Mouse (Mus musculus) testis, adult 2 months (tissue): Measurements from ENCODE around the gene Cdc42ep3. TPM values are rescaled to one million over a fixed set of nuclear protein-coding genes. Genes with fewer than 3 reads are reported as not detected.

Experiments
- H3K27ac ChIP-seq: fragments of 200-500 bp; 2 replicates; pipeline ENCODE4 v1.5.1; 2012; ENCODE audit warnings: low read depth, low read length; ENCODE audit not compliant: control insufficient read depth, insufficient read depth
- H3K27me3 ChIP-seq: fragments of 200-500 bp; 2 replicates; pipeline ENCODE4 v1.6.1; 2012; ENCODE audit warnings: mild to moderate bottlenecking, low read length, moderate library complexity; ENCODE audit not compliant: control insufficient read depth, insufficient read depth
- H3K36me3 ChIP-seq: fragments of 200-500 bp; 2 replicates; pipeline ENCODE4 v1.6.1; 2012; ENCODE audit warnings: mild to moderate bottlenecking, low read length; ENCODE audit not compliant: control insufficient read depth, insufficient read depth
- H3K4me1 ChIP-seq: fragments of 200-500 bp; 2 replicates; pipeline ENCODE4 v1.6.1; 2012; ENCODE audit warnings: low read length; ENCODE audit not compliant: control insufficient read depth, insufficient read depth
- H3K4me3 ChIP-seq: fragments of 200-500 bp; 2 replicates; pipeline ENCODE4 v1.5.1; 2012; ENCODE audit warnings: low read depth, mild to moderate bottlenecking, low read length, moderate library complexity, mixed read lengths; ENCODE audit not compliant: control insufficient read depth
- CTCF ChIP-seq: fragments of 200-500 bp; IDR thresholded peaks from 2 replicates; pipeline ENCODE4 v1.5.1; 2012; ENCODE audit warnings: low read depth, mild to moderate bottlenecking, inconsistent platforms, low read length, moderate library complexity; ENCODE audit not compliant: control insufficient read depth, insufficient read depth, insufficient replicate concordance
- POLR2A ChIP-seq: fragments of 200-500 bp; IDR thresholded peaks from 2 replicates; pipeline ENCODE4 v1.6.1; 2012; ENCODE audit warnings: low read depth, mild to moderate bottlenecking, inconsistent platforms, low read length, moderate library complexity; ENCODE audit not compliant: control insufficient read depth
- polyA plus RNA-seq: library from polyadenylated mRNA; depleted of rRNA; stranded (reverse); fragments of >200 nt; gene quantifications from 2 replicates; pipeline ENCODE4 v1.2.3, GENCODE M21; 2012

Gene Cdc42ep3
- polyA plus RNA-seq, 1 experiment = 73.1 TPM

DNA sequence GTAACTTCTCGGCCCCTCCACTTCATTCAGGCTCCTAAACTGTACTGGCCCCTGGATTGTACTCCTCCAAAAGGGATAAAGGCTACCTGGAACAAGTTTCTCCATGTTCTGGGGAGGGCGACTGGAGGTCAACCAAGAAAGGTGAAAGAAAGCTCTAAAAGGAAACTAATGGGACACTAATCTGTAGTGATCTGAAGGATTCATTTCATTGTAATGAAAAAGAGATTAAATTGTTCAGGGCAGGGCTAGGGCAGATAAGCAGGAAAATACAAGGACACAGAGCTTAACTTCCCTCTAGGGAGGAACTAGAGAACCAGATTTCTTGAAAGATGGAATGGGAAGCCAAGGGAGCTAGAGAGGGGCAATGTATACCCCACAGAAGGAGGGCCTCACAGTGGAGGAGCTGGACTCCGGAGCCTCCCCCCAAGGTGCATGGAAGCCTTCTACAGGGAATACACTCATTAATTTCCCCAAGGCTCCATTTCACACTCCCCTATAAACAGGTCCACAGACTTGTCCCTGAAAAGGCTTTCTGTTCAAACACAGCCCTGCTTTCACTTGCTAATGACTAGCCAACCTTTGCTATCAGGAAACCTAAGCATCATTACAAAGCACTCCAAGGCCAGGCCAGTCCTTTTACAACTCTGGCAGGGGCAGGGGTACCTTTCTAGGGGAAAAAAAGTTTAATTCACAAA is 12.1 kb downstream of the Cdc42ep3 start:
- H3K4me1 ChIP-seq = peaks cover 7% of the 10 kb centered on the region
- H3K27me3 ChIP-seq = no peaks in the 10 kb centered on the region
- TF ChIP-seq CTCF = no peak
- TF ChIP-seq POLR2A = no peak
- H3K36me3 ChIP-seq = no peaks in the 10 kb centered on the region; the same call in 1 of the 2 replicates
- no peak overlapping the region for H3K4me3 ChIP-seq
- no peak overlapping the region for H3K27ac ChIP-seq

DNA sequence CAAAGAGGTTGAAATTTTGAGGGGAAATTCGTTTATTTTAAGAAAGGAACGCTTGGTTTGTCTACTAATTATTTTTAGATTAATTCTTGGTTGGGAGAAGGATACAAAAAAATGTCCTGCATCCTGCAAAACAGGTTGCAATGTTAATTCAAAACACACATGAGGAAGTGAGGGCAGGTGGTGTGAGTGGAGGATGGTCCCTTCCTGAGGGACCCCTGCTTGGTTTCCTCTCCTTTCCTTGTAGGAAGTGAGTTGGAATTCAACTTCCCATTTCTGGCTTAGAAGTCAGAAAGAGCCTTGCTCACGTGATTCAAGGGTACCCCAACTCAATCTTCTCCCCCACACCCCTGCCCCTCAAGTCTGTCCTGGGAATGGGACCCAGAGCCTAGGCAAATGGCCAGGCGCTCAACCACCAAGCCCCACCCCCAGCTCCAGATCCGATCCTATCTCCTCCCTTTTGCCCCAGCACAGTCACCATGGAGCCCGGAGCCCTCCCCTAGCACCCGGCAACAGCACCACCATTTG is 12.9 kb downstream of the Cdc42ep3 start:
- Histone ChIP-seq H3K4me3 (no peak overlapping the region), H3K36me3 (no peaks in the 10 kb centered on the region; the same call in 1 of the 2 replicates), H3K4me1 (peaks cover 7% of the 10 kb centered on the region), H3K27ac (no peak overlapping the region), H3K27me3 (no peaks in the 10 kb centered on the region)
- TF ChIP-seq POLR2A (no peak), CTCF (no peak)

DNA sequence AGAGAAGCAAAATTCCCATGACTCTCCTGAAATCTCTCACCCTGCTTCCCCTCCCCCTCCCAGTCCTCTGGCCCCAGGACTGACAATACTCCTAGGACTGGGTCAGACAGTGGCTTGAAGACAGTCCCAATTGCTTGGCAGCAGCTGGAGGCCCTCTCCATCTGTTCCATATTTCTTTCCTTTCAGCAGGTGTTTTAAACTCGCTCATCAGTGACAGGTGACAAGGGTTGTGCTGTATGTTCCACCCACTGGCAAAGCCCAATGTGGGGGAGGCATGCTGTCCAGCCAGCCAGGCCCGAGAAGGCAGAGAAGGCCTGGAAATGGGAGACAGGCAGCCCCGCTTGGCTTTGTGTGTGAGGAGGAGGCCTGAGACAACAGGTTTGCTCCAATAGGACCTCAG is 17.4 kb downstream of the Cdc42ep3 start:
- TF ChIP-seq CTCF (no peak), POLR2A (no peak)

DNA sequence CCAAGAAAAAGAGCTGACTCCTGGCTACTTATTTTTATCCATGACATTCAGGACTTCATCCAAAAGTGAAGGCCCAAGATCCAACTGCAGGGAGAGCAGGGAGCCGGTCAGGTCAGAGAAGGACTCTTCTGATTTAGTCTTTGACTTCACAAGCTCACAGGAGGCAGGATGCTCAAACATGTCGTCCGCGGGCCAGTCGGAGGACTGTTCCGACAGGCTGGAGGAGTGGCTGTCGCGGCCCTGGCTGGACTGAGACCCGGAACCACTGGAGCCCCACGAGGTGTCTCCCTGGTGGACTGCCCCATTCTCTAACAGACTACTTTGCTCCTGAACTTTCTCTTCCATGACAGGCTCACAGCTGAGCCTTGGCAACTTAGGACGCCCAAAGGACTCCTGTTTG is 20.2 kb downstream of the Cdc42ep3 start:
- Histone ChIP-seq H3K27me3 (no peaks in the 10 kb centered on the region), H3K36me3 (no peaks in the 10 kb centered on the region; the same call in none of the 2 replicates), H3K27ac (no peak overlapping the region), H3K4me3 (no peak overlapping the region), H3K4me1 (no peaks in the 10 kb centered on the region; the same call in 1 of the 2 replicates)
- TF ChIP-seq POLR2A (no peak), CTCF (no peak)

More for the DNA sequence above, 17.4 kb downstream of the Cdc42ep3 start:
- no peaks in the 10 kb centered on the region; the same call in none of the 2 replicates for H3K36me3 ChIP-seq
- H3K4me1 ChIP-seq = peaks cover 3% of the 10 kb centered on the region
- H3K4me3 ChIP-seq = no peak overlapping the region
- no peaks in the 10 kb centered on the region for H3K27me3 ChIP-seq
- no peak overlapping the region for H3K27ac ChIP-seq

DNA sequence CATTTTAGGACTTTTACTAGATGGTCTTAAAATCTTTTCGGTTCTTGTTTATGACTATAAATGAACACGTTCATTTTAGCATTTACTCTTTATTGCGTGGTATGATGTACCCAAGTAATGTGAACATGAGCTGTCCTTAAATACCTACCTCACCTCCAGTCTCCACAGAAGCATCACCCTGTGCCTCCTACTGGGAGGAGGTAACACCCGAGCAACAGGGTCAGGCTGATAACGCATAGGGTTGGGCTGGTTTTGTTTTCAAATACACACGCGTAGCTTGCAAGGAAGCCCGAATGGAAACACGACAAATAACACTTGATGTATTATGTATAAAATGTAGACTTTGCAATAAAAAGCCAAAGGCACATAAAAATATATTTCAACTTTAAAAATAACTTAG is 21.2 kb downstream of the Cdc42ep3 start:
- no peaks in the 10 kb centered on the region for H3K27me3 ChIP-seq
- no peak overlapping the region for H3K27ac ChIP-seq
- no peak overlapping the region for H3K4me3 ChIP-seq
- no peaks in the 10 kb centered on the region; the same call in 1 of the 2 replicates for H3K4me1 ChIP-seq
- no peaks in the 10 kb centered on the region; the same call in none of the 2 replicates for H3K36me3 ChIP-seq
- TF ChIP-seq CTCF = no peak
- no peak for TF ChIP-seq POLR2A

DNA sequence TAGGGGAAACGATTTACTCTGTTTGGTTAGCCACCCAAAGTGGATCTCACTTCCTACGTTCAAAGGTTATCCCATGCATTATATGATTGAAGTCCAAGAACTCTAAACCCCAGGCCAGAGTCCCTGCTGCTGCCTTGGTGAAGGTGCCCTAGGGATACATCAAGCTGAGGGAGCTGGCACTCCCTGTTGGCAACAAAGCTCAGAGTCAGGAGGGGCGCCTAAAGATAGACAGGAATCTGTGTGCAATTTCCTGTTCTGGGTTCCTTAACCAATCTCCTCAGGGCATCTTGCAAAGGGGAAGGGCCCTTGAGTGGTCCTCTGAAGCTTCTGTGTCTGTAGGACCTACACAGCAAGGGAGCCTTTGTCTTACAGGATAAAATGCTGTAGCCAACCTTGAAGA is 22.0 kb downstream of the Cdc42ep3 start:
- no peaks in the 10 kb centered on the region for H3K27me3 ChIP-seq
- H3K4me1 ChIP-seq = no peaks in the 10 kb centered on the region
- H3K36me3 ChIP-seq = no peaks in the 10 kb centered on the region; the same call in none of the 2 replicates
- no peak overlapping the region for H3K27ac ChIP-seq
- no peak for TF ChIP-seq CTCF
- TF ChIP-seq POLR2A = no peak
- no peak overlapping the region for H3K4me3 ChIP-seq

DNA sequence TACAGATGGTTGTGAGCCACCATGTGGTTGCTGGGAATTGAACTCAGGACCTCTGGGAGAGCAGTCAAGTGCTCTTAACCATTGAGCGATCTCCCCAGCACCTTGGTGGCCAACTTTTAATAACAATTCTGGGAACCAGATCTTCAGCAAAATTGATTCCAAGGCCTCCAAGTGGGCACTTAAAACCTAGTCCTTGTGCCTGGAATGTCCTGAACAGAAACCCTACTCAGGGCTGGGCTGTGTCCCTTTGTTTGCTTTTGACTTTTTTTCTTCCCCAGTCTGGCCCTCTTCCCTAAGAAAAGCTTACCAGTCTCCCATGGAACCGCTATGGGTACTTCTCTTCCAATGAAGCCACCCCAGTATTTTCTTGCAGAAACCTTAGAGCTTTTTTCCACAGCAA is 24.5 kb downstream of the Cdc42ep3 start:
- Histone ChIP-seq H3K27ac (no peak overlapping the region), H3K36me3 (no peaks in the 10 kb centered on the region; the same call in 1 of the 2 replicates), H3K4me1 (no peaks in the 10 kb centered on the region), H3K4me3 (no peak overlapping the region), H3K27me3 (no peaks in the 10 kb centered on the region)
- no peak for TF ChIP-seq POLR2A
- TF ChIP-seq CTCF = no peak
